Mouse (Mus musculus) midbrain, embryonic 15.5 days (tissue): ENCODE results near the gene Olfr578. TPM values are rescaled to one million over a fixed set of nuclear protein-coding genes. Genes with fewer than 3 reads are reported as not detected.

Experiments used
- polyA plus RNA-seq: library from polyadenylated mRNA; unstranded; fragments of >200 nt; fragmentation: Nextera tagmentation; extraction: Ambion mirVana; gene quantifications from 2 replicates; pipeline ENCODE4 v1.2.1, GENCODE M21; 2015

Gene Olfr578
- polyA plus RNA-seq, 1 experiment from 2014 or later = not detected

Other genes with a start within 250 kb of the Olfr578 start
- not detected in 2 replicates for gene Olfr560, start 230.0 kb downstream of the Olfr578 start, polyA plus RNA-seq
- gene Olfr78, start 229.9 kb downstream of the Olfr578 start, polyA plus RNA-seq = 0.09 TPM in 1 of 2 replicates, not detected in the other
- not detected in 2 replicates for gene Olfr561, start 218.1 kb downstream of the Olfr578 start, polyA plus RNA-seq
- gene Olfr564, start 185.8 kb downstream of the Olfr578 start, polyA plus RNA-seq = not detected in 2 replicates
- gene Olfr566, start 130.6 kb downstream of the Olfr578 start, polyA plus RNA-seq = not detected in 2 replicates
- gene Olfr568, start 112.2 kb downstream of the Olfr578 start, polyA plus RNA-seq = not detected in 2 replicates
- not detected in 2 replicates for gene Olfr569, start 98.4 kb downstream of the Olfr578 start, polyA plus RNA-seq
- not detected in 2 replicates for gene Olfr570, start 94.7 kb downstream of the Olfr578 start, polyA plus RNA-seq
- not detected in 2 replicates for gene Olfr571, start 71.8 kb downstream of the Olfr578 start, polyA plus RNA-seq
- not detected in 2 replicates for gene Olfr572, start 64.9 kb downstream of the Olfr578 start, polyA plus RNA-seq
- gene Olfr573-ps1, start 46.7 kb downstream of the Olfr578 start, polyA plus RNA-seq = not detected in 2 replicates
- not detected in 2 replicates for gene Olfr574, start 40.9 kb downstream of the Olfr578 start, polyA plus RNA-seq
- gene Olfr575, start 30.5 kb downstream of the Olfr578 start, polyA plus RNA-seq = not detected in 2 replicates
- not detected in 2 replicates for gene Olfr576, start 26.7 kb downstream of the Olfr578 start, polyA plus RNA-seq
- gene Olfr577, start 13.4 kb downstream of the Olfr578 start, polyA plus RNA-seq = not detected in 2 replicates
- not detected in 2 replicates for gene Olfr582, start 48.7 kb upstream of the Olfr578 start, polyA plus RNA-seq
- gene Olfr583, start 62.0 kb upstream of the Olfr578 start, polyA plus RNA-seq = not detected in 2 replicates
- gene Olfr584, start 92.6 kb upstream of the Olfr578 start, polyA plus RNA-seq = not detected in 2 replicates
- gene Olfr585, start 108.4 kb upstream of the Olfr578 start, polyA plus RNA-seq = not detected in 2 replicates
- not detected in 2 replicates for gene Olfr586, start 136.3 kb upstream of the Olfr578 start, polyA plus RNA-seq
- gene Olfr588-ps1, start 151.6 kb upstream of the Olfr578 start, polyA plus RNA-seq = not detected in 2 replicates
- not detected in 2 replicates for gene Olfr589, start 167.0 kb upstream of the Olfr578 start, polyA plus RNA-seq
- not detected in 2 replicates for gene Olfr591, start 189.0 kb upstream of the Olfr578 start, polyA plus RNA-seq
- not detected in 2 replicates for gene Olfr592, start 195.5 kb upstream of the Olfr578 start, polyA plus RNA-seq
- not detected in 2 replicates for gene Olfr593, start 222.5 kb upstream of the Olfr578 start, polyA plus RNA-seq
- gene Olfr594, start 227.7 kb upstream of the Olfr578 start, polyA plus RNA-seq = not detected in 2 replicates